Mouse (Mus musculus): ENCODE results near the gene Ube2s. TPM values are rescaled to one million over a fixed set of nuclear protein-coding genes. Genes with fewer than 3 reads are reported as not detected.

The Ube2s gene
- 184 and 256 TPM in 2 replicates for polyA plus RNA-seq (2012; rRNA removed; ENCODE audit: low replicate concordance)

GRCm38 (mm10) chr7:4812303-4813104 lies at the start of gene Ube2s:
Gene Ube2s (minus strand): TSS chr7:4812590.

GRCm38 (mm10) chr7:4844245-4844916 lies 32.0 kb upstream of the Ube2s start, which contains the start of gene Shisa7:
Gene Shisa7 (minus strand): TSS chr7:4844696.

GRCm38 (mm10) chr7:4792278-4793212 lies 19.8 kb downstream of the Ube2s start, which contains the start of gene Rpl28:
Gene Rpl28 (plus strand): TSS chr7:4792874.

DNA sequence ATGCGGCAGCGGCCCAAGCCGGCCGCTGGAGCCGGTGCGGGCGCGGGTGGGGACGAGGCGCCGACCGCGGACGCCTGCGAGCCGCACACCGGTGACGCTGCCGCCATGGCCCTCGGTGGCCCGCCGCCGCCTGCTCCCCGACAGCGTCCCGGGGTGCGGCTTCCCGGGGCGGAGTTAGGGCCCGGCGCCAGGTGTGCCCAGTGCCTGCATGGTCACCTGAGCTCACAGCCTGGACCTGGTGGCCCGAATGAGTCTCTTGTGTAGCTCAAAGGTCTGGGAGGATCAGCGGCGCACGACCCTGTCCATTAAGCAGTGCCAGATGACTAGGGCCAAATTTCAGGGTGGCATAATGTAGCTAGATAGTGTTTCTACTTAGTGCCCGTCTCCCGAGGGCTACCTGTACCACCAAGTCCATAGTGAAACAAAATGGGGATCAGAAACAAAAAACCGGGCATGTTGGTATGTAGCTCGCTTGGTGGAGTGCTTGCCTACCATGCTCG lies 22.9 kb downstream of the Ube2s start, which contains the start of gene Tmem238:
Gene Tmem238 (minus strand): TSS at position 221 of the 500 bp plus-strand sequence.

DNA sequence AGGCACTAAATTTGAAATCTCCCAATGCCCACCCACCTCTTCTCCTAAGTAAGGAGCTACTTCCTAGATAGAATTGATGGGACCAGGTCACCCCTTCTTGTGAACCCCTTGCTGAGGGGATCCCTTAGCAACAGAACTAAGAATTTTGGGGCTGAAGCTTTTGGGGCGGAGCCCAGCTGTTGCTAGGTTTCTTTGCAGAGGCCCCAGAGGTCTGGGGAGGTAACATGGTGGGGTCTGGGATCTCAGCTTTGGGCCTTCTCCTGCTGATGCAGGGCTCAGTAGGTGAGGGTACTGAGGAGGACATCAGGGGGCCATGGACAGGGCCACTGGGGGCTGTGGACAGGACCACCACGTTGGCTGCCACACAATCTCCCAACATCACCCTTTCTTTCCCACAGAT lies 29.6 kb downstream of the Ube2s start, which contains the start of the genes Il11 and Tmem190:
Gene Il11 (minus strand): TSS at position 101 of the 400 bp plus-strand sequence.
Gene Tmem190 (plus strand): TSS at position 179 of the 400 bp plus-strand sequence.

DNA sequence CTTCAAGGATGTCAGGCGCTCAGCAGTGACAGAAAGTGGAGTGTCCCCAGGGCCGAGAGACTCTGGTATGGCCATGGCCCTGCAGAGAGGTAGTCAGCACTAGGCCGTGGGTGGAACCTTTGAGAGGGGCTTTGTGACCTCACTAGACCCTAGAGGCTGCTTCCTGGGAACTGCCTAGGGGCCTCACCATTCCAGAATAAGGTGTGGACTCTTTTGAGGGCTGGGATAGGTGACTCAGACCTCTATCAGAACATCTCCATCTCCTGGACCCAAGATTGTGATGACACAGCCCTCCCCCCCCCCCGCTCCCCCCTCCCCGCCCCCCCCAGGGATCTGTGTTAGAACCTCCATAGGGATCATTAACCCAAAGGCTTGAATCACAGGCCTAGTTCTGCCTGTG lies 41.2 kb downstream of the Ube2s start, which contains the start of gene Fam71e2:
Gene Fam71e2 (minus strand): TSS at position 101 of the 400 bp plus-strand sequence.

DNA sequence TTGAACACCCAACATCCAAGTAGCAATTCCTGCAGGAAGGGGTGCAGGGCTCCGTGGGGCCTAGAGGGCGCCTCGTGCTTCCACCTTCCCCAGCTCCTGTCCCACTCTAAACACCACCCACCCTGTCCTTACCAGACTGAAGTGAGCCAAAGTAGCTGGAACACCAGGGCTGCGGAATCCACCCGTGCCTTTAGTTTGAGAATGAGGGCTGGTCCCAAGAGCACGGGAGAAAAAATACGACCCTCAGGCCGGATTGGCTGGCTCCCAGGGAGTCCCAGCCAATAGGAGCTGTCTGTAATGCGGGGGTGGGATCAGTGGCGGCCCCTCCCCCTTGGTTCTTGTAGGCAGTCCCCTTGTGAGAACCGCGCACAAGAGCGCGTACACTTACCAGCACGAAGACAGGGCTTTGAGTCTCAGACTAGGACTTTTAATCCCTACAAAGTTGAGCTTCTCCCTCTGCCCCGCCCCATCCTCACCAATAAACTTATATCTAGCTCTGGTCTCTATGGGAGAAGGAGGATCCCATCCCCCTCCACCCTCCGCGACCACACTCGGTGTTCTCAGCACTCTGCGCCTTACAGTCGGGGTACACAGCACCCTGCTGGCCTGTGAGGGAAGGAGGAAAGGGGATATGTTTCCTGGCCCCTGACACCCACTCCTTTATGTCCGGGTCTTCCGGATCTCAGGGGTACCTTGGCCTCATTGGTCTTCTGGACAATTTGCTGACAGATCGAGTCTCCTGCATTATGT lies 59.4 kb downstream of the Ube2s start, which contains the start of gene Cox6b2:
Gene Cox6b2 (minus strand): TSS at position 274 of the 750 bp plus-strand sequence.

Other genes with a start within 250 kb of the Ube2s start
- 37.2 and 75.8 TPM in 2 replicates for gene Ptprh, start 208.5 kb downstream of the Ube2s start, polyA plus RNA-seq (2012; rRNA removed; ENCODE audit: low replicate concordance)
- 185 and 471 TPM in 2 replicates for gene Tmem86b, start 181.2 kb downstream of the Ube2s start, polyA plus RNA-seq (2012; rRNA removed; ENCODE audit: low replicate concordance)
- 104 and 147 TPM in 2 replicates for gene Ppp6r1, start 153.6 kb downstream of the Ube2s start, polyA plus RNA-seq (2012; rRNA removed; ENCODE audit: low replicate concordance)
- gene Hspbp1, start 127.5 kb downstream of the Ube2s start, polyA plus RNA-seq (2012; rRNA removed; ENCODE audit: low replicate concordance): 31.7 and 34.2 TPM in 2 replicates
- 2.1 and 3.8 TPM in 2 replicates for gene Brsk1, start 122.0 kb downstream of the Ube2s start, polyA plus RNA-seq (2012; rRNA removed; ENCODE audit: low replicate concordance)
- gene Tmem150b, start 87.3 kb downstream of the Ube2s start, polyA plus RNA-seq (2012; rRNA removed; ENCODE audit: low replicate concordance): 44.7 and 105 TPM in 2 replicates
- gene Kmt5c, start 72.5 kb downstream of the Ube2s start, polyA plus RNA-seq (2012; rRNA removed; ENCODE audit: low replicate concordance): 208 and 341 TPM in 2 replicates
- 8.1 and 47.7 TPM in 2 replicates for gene Cox6b2, start 59.5 kb downstream of the Ube2s start, polyA plus RNA-seq (2012; rRNA removed; ENCODE audit: low replicate concordance)
- gene Fam71e2, start 41.3 kb downstream of the Ube2s start, polyA plus RNA-seq (2012; rRNA removed; ENCODE audit: low replicate concordance): not detected in 2 replicates
- 0.21 and 0.53 TPM in 2 replicates for gene Il11, start 29.7 kb downstream of the Ube2s start, polyA plus RNA-seq (2012; rRNA removed; ENCODE audit: low replicate concordance)
- gene Tmem190, start 29.7 kb downstream of the Ube2s start, polyA plus RNA-seq (2012; rRNA removed; ENCODE audit: low replicate concordance): not detected in 2 replicates
- 245 and 842 TPM in 2 replicates for gene Tmem238, start 22.9 kb downstream of the Ube2s start, polyA plus RNA-seq (2012; rRNA removed; ENCODE audit: low replicate concordance)
- 347 and 393 TPM in 2 replicates for gene Rpl28, start 19.7 kb downstream of the Ube2s start, polyA plus RNA-seq (2012; rRNA removed; ENCODE audit: low replicate concordance)
- gene Shisa7, start 32.1 kb upstream of the Ube2s start, polyA plus RNA-seq (2012; rRNA removed; ENCODE audit: low replicate concordance): 0.19 and 3.1 TPM in 2 replicates
- gene Isoc2b, start 57.7 kb upstream of the Ube2s start, polyA plus RNA-seq (2012; rRNA removed; ENCODE audit: low replicate concordance): 31.8 and 33.1 TPM in 2 replicates
- 34.1 and 38.8 TPM in 2 replicates for gene Isoc2a, start 64.6 kb upstream of the Ube2s start, polyA plus RNA-seq (2012; rRNA removed; ENCODE audit: low replicate concordance)
- not detected in 2 replicates for gene Gm36210, start 93.9 kb upstream of the Ube2s start, polyA plus RNA-seq (2012; rRNA removed; ENCODE audit: low replicate concordance)
- 26.2 and 34.2 TPM in 2 replicates for gene Zfp628, start 102.6 kb upstream of the Ube2s start, polyA plus RNA-seq (2012; rRNA removed; ENCODE audit: low replicate concordance)
- 8.4 and 8.7 TPM in 2 replicates for gene Nat14, start 109.4 kb upstream of the Ube2s start, polyA plus RNA-seq (2012; rRNA removed; ENCODE audit: low replicate concordance)
- gene Ssc5d, start 113.2 kb upstream of the Ube2s start, polyA plus RNA-seq (2012; rRNA removed; ENCODE audit: low replicate concordance): 2.7 and 4.6 TPM in 2 replicates
- not detected in 2 replicates for gene Sbk2, start 151.8 kb upstream of the Ube2s start, polyA plus RNA-seq (2012; rRNA removed; ENCODE audit: low replicate concordance)
- 0.02 TPM in 1 of 2 replicates, not detected in the other for gene Sbk3, start 158.6 kb upstream of the Ube2s start, polyA plus RNA-seq (2012; rRNA removed; ENCODE audit: low replicate concordance)
- 39.0 and 47.9 TPM in 2 replicates for gene Zfp579, start 183.6 kb upstream of the Ube2s start, polyA plus RNA-seq (2012; rRNA removed; ENCODE audit: low replicate concordance)
- gene Zfp524, start 201.8 kb upstream of the Ube2s start, polyA plus RNA-seq (2012; rRNA removed; ENCODE audit: low replicate concordance): 46.4 and 57.1 TPM in 2 replicates
- 24.9 and 25.9 TPM in 2 replicates for gene Fiz1, start 202.1 kb upstream of the Ube2s start, polyA plus RNA-seq (2012; rRNA removed; ENCODE audit: low replicate concordance)
- not detected in 2 replicates for gene Gm44973, start 202.9 kb upstream of the Ube2s start, polyA plus RNA-seq (2012; rRNA removed; ENCODE audit: low replicate concordance)
- 29.9 and 32.6 TPM in 2 replicates for gene Zfp865, start 207.8 kb upstream of the Ube2s start, polyA plus RNA-seq (2012; rRNA removed; ENCODE audit: low replicate concordance)
- gene Ccdc106, start 208.0 kb upstream of the Ube2s start, polyA plus RNA-seq (2012; rRNA removed; ENCODE audit: low replicate concordance): 1.6 and 2.3 TPM in 2 replicates
- gene 4632433K11Rik, start 221.5 kb upstream of the Ube2s start, polyA plus RNA-seq (2012; rRNA removed; ENCODE audit: low replicate concordance): not detected in 2 replicates
- 6.7 and 8.4 TPM in 2 replicates for gene Zfp784, start 225.9 kb upstream of the Ube2s start, polyA plus RNA-seq (2012; rRNA removed; ENCODE audit: low replicate concordance)
- 18.1 and 22.7 TPM in 2 replicates for gene Zfp580, start 238.9 kb upstream of the Ube2s start, polyA plus RNA-seq (2012; rRNA removed; ENCODE audit: low replicate concordance)
- gene U2af2, start 249.6 kb upstream of the Ube2s start, polyA plus RNA-seq (2012; rRNA removed; ENCODE audit: low replicate concordance): 108 and 110 TPM in 2 replicates

Measured in duodenum, adult 2 months (tissue).